Mouse (Mus musculus): Measurements from ENCODE around the gene Olfr1265. TPM values are rescaled to one million over a fixed set of nuclear protein-coding genes. Genes with fewer than 3 reads are reported as not detected.

Olfr1265 gene
- not detected in 2 replicates for polyA plus RNA-seq (2014; fragmentation: Nextera tagmentation; extraction: Ambion mirVana)

DNA sequence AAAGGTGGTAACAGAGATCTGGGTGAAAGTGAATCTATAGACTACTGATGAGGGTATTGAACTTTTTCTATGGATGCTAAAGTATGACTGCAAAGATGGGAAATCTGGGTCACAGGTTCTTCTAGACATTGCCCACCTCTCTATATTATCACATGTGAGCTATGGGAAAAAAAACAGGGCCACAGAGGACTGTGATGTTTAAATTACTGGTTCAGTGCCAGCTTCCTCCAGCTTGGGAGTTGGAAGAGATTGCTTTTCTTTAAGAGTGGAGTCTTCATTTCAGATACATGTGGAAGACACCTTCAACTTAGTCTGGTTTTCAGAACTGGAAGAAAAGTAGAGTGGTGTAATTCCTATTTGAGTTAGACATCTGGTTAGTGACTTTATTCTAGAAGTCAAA lies at the start of gene Olfr1265:
Gene Olfr1265 (plus strand): TSS at position 301 of the 400 bp plus-strand sequence.
- Histone ChIP-seq H3K4me2 (no peak within 1 kb of the TSS), H3K9ac (ENCODE audit: low read depth, low read length) (no peak within 1 kb of the TSS), H3K27me3 (ENCODE audit: control insufficient read depth, insufficient read depth, low read length) (no peaks in the 10 kb centered on the region), H3K4me1 (ENCODE audit: control insufficient read depth, insufficient read depth, low read length) (no peaks in the 10 kb centered on the region), H3K4me3 (ENCODE audit: low read depth, low read length) (no peak within 1 kb of the TSS), H3K9me3 (replicated peaks; ENCODE audit: control insufficient read depth, low read length) (no peaks in the 10 kb centered on the region), H3K27ac (ENCODE audit: low read depth, low read length) (no peak within 1 kb of the TSS), H3K36me3 (ENCODE audit: control insufficient read depth, insufficient read depth, low read length) (no peaks in the 10 kb centered on the region)
- ATAC-seq (replicated peaks; ENCODE audit: insufficient number of reproducible peaks, low FRiP score, low TSS enrichment), result no peak

DNA sequence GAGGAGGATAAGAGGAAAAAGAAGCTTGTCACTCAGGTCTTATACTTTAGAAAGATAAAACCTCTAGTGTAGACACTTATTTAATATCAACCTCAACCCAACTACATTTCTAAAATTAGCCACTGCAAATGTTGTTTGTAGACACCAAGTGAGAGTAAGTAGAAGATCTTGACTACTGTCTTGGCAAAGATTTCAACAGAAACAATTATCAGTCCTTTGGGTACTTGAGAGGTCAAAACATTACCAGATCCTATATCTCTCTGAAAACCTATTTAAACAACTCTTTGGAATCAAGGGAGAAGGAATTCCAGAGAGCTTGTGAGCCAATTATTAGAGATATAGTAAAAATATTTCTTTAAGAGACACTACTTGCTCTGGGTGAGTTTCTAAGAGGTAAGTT lies 44.2 kb upstream of the Olfr1265 start, which contains the start of gene Olfr1261:
Gene Olfr1261 (plus strand): TSS at position 301 of the 400 bp plus-strand sequence.
- no peak within 1 kb of the TSS for H3K4me3 ChIP-seq (ENCODE audit: low read depth, low read length)
- H3K4me1 ChIP-seq (ENCODE audit: control insufficient read depth, insufficient read depth, low read length), result no peaks in the 10 kb centered on the region
- no peaks in the 10 kb centered on the region for H3K9me3 ChIP-seq (replicated peaks; ENCODE audit: control insufficient read depth, low read length)
- no peaks in the 10 kb centered on the region for H3K36me3 ChIP-seq (ENCODE audit: control insufficient read depth, insufficient read depth, low read length)
- H3K4me2 ChIP-seq, result no peak within 1 kb of the TSS
- H3K9ac ChIP-seq (ENCODE audit: low read depth, low read length), result no peak within 1 kb of the TSS
- ATAC-seq (replicated peaks; ENCODE audit: insufficient number of reproducible peaks, low FRiP score, low TSS enrichment), result no peak
- no peaks in the 10 kb centered on the region for H3K27me3 ChIP-seq (ENCODE audit: control insufficient read depth, insufficient read depth, low read length)
- H3K27ac ChIP-seq (ENCODE audit: low read depth, low read length), result no peak within 1 kb of the TSS

DNA sequence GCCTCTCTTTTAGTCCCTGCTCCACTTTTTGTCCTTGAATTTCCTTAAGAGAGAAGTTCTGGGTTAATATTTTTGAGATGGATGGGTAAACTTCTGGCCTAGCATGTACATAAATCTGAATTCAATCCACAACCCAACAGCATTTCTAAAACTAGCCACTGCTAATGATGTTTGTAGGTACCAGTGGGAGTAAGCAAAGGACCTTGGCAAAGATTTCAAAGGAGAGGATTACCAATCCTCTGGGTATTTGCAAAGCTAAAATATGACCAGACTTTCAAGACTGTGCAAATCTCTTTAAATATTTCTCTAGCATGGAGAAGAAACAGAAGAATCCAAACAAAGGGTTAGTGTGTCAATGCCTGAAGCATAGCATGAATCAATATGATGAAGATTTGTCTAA lies 35.3 kb upstream of the Olfr1265 start, which contains the start of gene Olfr1262:
Gene Olfr1262 (plus strand): TSS at position 301 of the 400 bp plus-strand sequence.
- Histone ChIP-seq H3K4me3 (ENCODE audit: low read depth, low read length) (no peak within 1 kb of the TSS), H3K27ac (ENCODE audit: low read depth, low read length) (no peak within 1 kb of the TSS), H3K27me3 (ENCODE audit: control insufficient read depth, insufficient read depth, low read length) (no peaks in the 10 kb centered on the region), H3K4me2 (no peak within 1 kb of the TSS), H3K36me3 (ENCODE audit: control insufficient read depth, insufficient read depth, low read length) (no peaks in the 10 kb centered on the region), H3K4me1 (ENCODE audit: control insufficient read depth, insufficient read depth, low read length) (no peaks in the 10 kb centered on the region), H3K9ac (ENCODE audit: low read depth, low read length) (no peak within 1 kb of the TSS), H3K9me3 (replicated peaks; ENCODE audit: control insufficient read depth, low read length) (no peaks in the 10 kb centered on the region)
- ATAC-seq (replicated peaks; ENCODE audit: insufficient number of reproducible peaks, low FRiP score, low TSS enrichment), result no peak

DNA sequence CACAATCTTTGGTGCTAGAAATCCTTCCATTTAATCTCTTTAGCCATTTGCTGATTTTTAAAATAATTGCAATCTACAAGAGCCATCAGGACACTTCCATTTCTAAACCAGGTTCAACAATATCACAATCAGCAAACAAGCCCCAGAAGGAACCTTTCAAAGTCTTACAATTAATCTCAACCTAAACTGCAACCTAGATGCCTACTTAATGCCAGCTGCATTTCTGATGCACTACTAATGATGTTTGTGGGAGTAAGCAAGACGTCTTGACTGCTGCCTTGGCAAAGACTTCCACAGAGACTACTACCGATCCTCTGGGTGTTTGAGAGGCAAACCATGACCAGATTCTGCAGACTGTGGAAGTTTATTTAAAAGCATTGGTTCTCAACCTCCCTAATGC lies 23.3 kb upstream of the Olfr1265 start, which contains the start of gene Olfr1263:
Gene Olfr1263 (plus strand): TSS at position 301 of the 400 bp plus-strand sequence.
- Histone ChIP-seq H3K36me3 (ENCODE audit: control insufficient read depth, insufficient read depth, low read length) (no peaks in the 10 kb centered on the region), H3K27me3 (ENCODE audit: control insufficient read depth, insufficient read depth, low read length) (no peaks in the 10 kb centered on the region), H3K4me1 (ENCODE audit: control insufficient read depth, insufficient read depth, low read length) (no peaks in the 10 kb centered on the region), H3K27ac (ENCODE audit: low read depth, low read length) (no peak within 1 kb of the TSS), H3K4me3 (ENCODE audit: low read depth, low read length) (no peak within 1 kb of the TSS), H3K4me2 (no peak within 1 kb of the TSS), H3K9ac (ENCODE audit: low read depth, low read length) (no peak within 1 kb of the TSS), H3K9me3 (replicated peaks; ENCODE audit: control insufficient read depth, low read length) (no peaks in the 10 kb centered on the region)
- 74% methylated on average over 2 of the region's 2 CpGs for WGBS (ENCODE audit: insufficient replicate concordance)
- no peak for ATAC-seq (replicated peaks; ENCODE audit: insufficient number of reproducible peaks, low FRiP score, low TSS enrichment)

DNA sequence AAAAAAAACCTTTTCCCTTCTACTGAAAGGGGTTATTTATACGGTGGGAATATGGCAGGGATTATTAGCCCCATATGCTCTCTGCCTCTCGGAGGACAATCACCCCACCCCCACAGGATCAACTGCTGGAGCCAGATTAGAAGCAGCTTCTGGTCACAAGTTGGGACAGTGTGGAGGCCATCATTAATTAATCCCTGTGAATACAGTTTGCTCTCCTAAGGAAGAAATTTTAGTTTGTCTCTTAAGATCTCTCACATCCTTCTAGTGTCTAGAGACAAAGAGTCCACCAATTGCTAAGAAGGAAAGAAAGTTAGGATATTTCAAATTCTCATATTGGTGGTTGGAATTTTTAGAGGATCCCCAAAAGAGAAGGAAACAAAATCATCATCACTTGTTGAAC lies 9.7 kb upstream of the Olfr1265 start, which contains the start of gene Olfr1264:
Gene Olfr1264 (minus strand): TSS at position 101 of the 400 bp plus-strand sequence.
- no peak within 1 kb of the TSS for H3K4me2 ChIP-seq
- no peaks in the 10 kb centered on the region for H3K4me1 ChIP-seq (ENCODE audit: control insufficient read depth, insufficient read depth, low read length)
- H3K27me3 ChIP-seq (ENCODE audit: control insufficient read depth, insufficient read depth, low read length), result no peaks in the 10 kb centered on the region

DNA sequence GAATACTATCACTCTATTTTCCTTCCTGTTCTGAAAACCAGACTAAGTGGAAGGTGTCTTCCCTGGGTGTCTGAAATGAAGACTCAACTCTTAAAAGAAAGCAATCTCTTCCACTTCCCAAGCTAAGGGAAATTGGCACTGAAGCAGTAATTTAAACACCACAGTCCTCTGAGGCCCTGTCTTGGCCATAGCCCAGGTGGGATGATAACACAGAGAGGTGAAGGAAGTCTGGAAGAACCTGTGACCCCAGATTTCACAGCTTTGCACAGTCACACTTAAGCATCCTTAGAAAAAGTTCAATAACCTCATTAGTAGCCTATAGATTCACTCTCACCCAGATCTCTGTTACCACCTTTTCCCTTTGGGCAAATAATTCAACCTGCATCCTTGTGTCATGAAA lies 28.4 kb downstream of the Olfr1265 start, which contains the start of gene Olfr140:
Gene Olfr140 (minus strand): TSS at position 101 of the 400 bp plus-strand sequence.
- H3K36me3 ChIP-seq (ENCODE audit: control insufficient read depth, insufficient read depth, low read length), result no peaks in the 10 kb centered on the region
- H3K9me3 ChIP-seq (replicated peaks; ENCODE audit: control insufficient read depth, low read length), result no peaks in the 10 kb centered on the region
- H3K27me3 ChIP-seq (ENCODE audit: control insufficient read depth, insufficient read depth, low read length), result no peaks in the 10 kb centered on the region
- H3K4me3 ChIP-seq (ENCODE audit: low read depth, low read length), result no peak within 1 kb of the TSS
- H3K4me1 ChIP-seq (ENCODE audit: control insufficient read depth, insufficient read depth, low read length), result no peaks in the 10 kb centered on the region
- no peak within 1 kb of the TSS for H3K4me2 ChIP-seq
- no peak for ATAC-seq (replicated peaks; ENCODE audit: insufficient number of reproducible peaks, low FRiP score, low TSS enrichment)
- H3K9ac ChIP-seq (ENCODE audit: low read depth, low read length), result no peak within 1 kb of the TSS
- no peak within 1 kb of the TSS for H3K27ac ChIP-seq (ENCODE audit: low read depth, low read length)

More for the DNA sequence above, 9.7 kb upstream of the Olfr1265 start, which contains the start of gene Olfr1264:
- Histone ChIP-seq H3K4me3 (ENCODE audit: low read depth, low read length) (no peak within 1 kb of the TSS), H3K9ac (ENCODE audit: low read depth, low read length) (no peak within 1 kb of the TSS), H3K9me3 (replicated peaks; ENCODE audit: control insufficient read depth, low read length) (no peaks in the 10 kb centered on the region), H3K36me3 (ENCODE audit: control insufficient read depth, insufficient read depth, low read length) (no peaks in the 10 kb centered on the region), H3K27ac (ENCODE audit: low read depth, low read length) (no peak within 1 kb of the TSS)
- ATAC-seq (replicated peaks; ENCODE audit: insufficient number of reproducible peaks, low FRiP score, low TSS enrichment), result no peak
- WGBS (ENCODE audit: insufficient replicate concordance), result 70% methylated on average over 2 of the region's 2 CpGs

DNA sequence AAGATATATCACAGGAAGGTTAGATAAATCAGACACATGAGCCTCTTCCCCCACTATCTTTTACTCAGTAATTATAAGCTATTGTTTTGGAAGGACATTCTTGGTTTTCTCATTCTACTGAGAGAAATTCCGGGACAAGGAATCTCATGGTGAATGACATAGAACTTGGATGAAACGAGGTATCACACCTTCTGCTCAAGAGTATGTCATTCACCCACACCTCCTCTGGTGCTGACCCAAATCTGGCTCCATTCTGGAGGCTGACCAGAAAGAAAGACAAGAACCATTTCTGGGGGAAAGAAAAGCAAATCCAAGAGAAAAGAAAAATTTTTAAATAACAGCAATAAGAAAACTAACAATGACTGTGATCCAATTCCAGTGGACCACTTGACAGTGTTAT lies 34.9 kb downstream of the Olfr1265 start:
- Histone ChIP-seq H3K4me2 (no peak overlapping the region), H3K9me3 (replicated peaks; ENCODE audit: control insufficient read depth, low read length) (no peaks in the 10 kb centered on the region), H3K4me3 (ENCODE audit: low read depth, low read length) (no peak overlapping the region), H3K36me3 (ENCODE audit: control insufficient read depth, insufficient read depth, low read length) (no peaks in the 10 kb centered on the region), H3K27me3 (ENCODE audit: control insufficient read depth, insufficient read depth, low read length) (no peaks in the 10 kb centered on the region), H3K4me1 (ENCODE audit: control insufficient read depth, insufficient read depth, low read length) (no peaks in the 10 kb centered on the region), H3K27ac (ENCODE audit: low read depth, low read length) (no peak overlapping the region), H3K9ac (ENCODE audit: low read depth, low read length) (no peak overlapping the region)
- ATAC-seq (replicated peaks; ENCODE audit: insufficient number of reproducible peaks, low FRiP score, low TSS enrichment), result no peak
- WGBS (ENCODE audit: insufficient replicate concordance), result 67% methylated on average over 2 of the region's 2 CpGs

Other genes starting within 250 kb of the Olfr1265 start
- not detected in 2 replicates for gene Olfr1254, start 241.7 kb upstream of the Olfr1265 start, polyA plus RNA-seq (2014; fragmentation: Nextera tagmentation; extraction: Ambion mirVana)
- not detected in 2 replicates for gene Olfr1255, start 223.3 kb upstream of the Olfr1265 start, polyA plus RNA-seq (2014; fragmentation: Nextera tagmentation; extraction: Ambion mirVana)
- not detected in 2 replicates for gene Olfr1256, start 193.8 kb upstream of the Olfr1265 start, polyA plus RNA-seq (2014; fragmentation: Nextera tagmentation; extraction: Ambion mirVana)
- not detected in 2 replicates for gene Olfr48, start 187.1 kb upstream of the Olfr1265 start, polyA plus RNA-seq (2014; fragmentation: Nextera tagmentation; extraction: Ambion mirVana)
- gene Olfr1257, start 156.9 kb upstream of the Olfr1265 start, polyA plus RNA-seq (2014; fragmentation: Nextera tagmentation; extraction: Ambion mirVana), result not detected in 2 replicates
- not detected in 2 replicates for gene Olfr1258, start 108.0 kb upstream of the Olfr1265 start, polyA plus RNA-seq (2014; fragmentation: Nextera tagmentation; extraction: Ambion mirVana)
- gene Olfr1259, start 86.7 kb upstream of the Olfr1265 start, polyA plus RNA-seq (2014; fragmentation: Nextera tagmentation; extraction: Ambion mirVana), result not detected in 2 replicates
- gene Olfr1260, start 61.0 kb upstream of the Olfr1265 start, polyA plus RNA-seq (2014; fragmentation: Nextera tagmentation; extraction: Ambion mirVana), result not detected in 2 replicates
- not detected in 2 replicates for gene Olfr1261, start 44.1 kb upstream of the Olfr1265 start, polyA plus RNA-seq (2014; fragmentation: Nextera tagmentation; extraction: Ambion mirVana)
- not detected in 2 replicates for gene Olfr1262, start 35.2 kb upstream of the Olfr1265 start, polyA plus RNA-seq (2014; fragmentation: Nextera tagmentation; extraction: Ambion mirVana)
- not detected in 2 replicates for gene Olfr1263, start 23.2 kb upstream of the Olfr1265 start, polyA plus RNA-seq (2014; fragmentation: Nextera tagmentation; extraction: Ambion mirVana)
- gene Olfr1264, start 9.8 kb upstream of the Olfr1265 start, polyA plus RNA-seq (2014; fragmentation: Nextera tagmentation; extraction: Ambion mirVana), result not detected in 2 replicates
- not detected in 2 replicates for gene Olfr140, start 28.3 kb downstream of the Olfr1265 start, polyA plus RNA-seq (2014; fragmentation: Nextera tagmentation; extraction: Ambion mirVana)
- gene Olfr1269, start 86.1 kb downstream of the Olfr1265 start, polyA plus RNA-seq (2014; fragmentation: Nextera tagmentation; extraction: Ambion mirVana), result not detected in 2 replicates
- gene Olfr32, start 107.0 kb downstream of the Olfr1265 start, polyA plus RNA-seq (2014; fragmentation: Nextera tagmentation; extraction: Ambion mirVana), result not detected in 2 replicates
- not detected in 2 replicates for gene Olfr1270, start 117.8 kb downstream of the Olfr1265 start, polyA plus RNA-seq (2014; fragmentation: Nextera tagmentation; extraction: Ambion mirVana)
- gene Olfr1506, start 189.2 kb downstream of the Olfr1265 start, polyA plus RNA-seq (2014; fragmentation: Nextera tagmentation; extraction: Ambion mirVana), result not detected in 2 replicates
- gene Olfr142, start 222.3 kb downstream of the Olfr1265 start, polyA plus RNA-seq (2014; fragmentation: Nextera tagmentation; extraction: Ambion mirVana), result not detected in 2 replicates
- gene Olfr1271, start 235.7 kb downstream of the Olfr1265 start, polyA plus RNA-seq (2014; fragmentation: Nextera tagmentation; extraction: Ambion mirVana), result not detected in 2 replicates

Measured in heart, embryonic 11.5 days (tissue).